18 mouse cellular contexts compared by ENCODE assay signal in the genomic region with DNA sequence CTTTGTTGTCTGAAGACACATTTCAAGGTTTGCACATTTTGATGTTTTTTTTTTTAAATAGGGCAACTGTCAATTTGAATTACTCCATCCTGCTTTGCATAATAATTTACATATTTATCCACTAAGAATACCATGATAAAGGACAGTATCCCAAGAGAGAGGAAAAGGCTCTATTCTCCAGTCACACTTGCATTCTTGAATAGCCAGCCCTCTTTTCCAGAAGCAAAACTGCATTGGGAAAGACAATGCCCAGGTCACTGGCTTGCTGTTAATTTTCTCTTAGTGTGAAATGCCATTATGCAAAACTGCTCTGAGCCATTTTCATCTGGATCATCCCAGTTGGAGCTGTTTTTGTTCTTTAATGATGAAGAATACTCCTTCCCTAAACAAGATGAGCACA.
"Had no signal": no experiment of that assay in that cellular context is flagged by ENCODE, and none has a peak within 500 bp of the region (broad histone marks: within the 10 kb centered on the region; RNA-seq: fewer than 3 reads in every experiment).

No protein-coding gene starts in this region.

- H3K36me3 ChIP-seq: limb, embryonic 12.5 days; limb, embryonic 15.5 days; midbrain, embryonic 12.5 days; neural tube, embryonic 12.5 days; neural tube, embryonic 15.5 days had no signal

- DNase-seq: kidney, adult 11 months; kidney, adult 8-10 months; kidney, postnatal 14 days; kidney, postnatal 4 days; left cerebral cortex, postnatal 4 days; liver, postnatal 0 days; lung, embryonic 14.5 days; lung, postnatal 10 days; lung, postnatal 36 days; thymus, adult 18-20 months; thymus, postnatal 36 days had no signal

- H3K27me3 ChIP-seq: limb, embryonic 12.5 days; limb, embryonic 15.5 days; midbrain, embryonic 12.5 days; neural tube, embryonic 12.5 days; neural tube, embryonic 15.5 days had no signal

- H3K4me3 ChIP-seq: limb, embryonic 12.5 days; limb, embryonic 15.5 days; midbrain, embryonic 12.5 days; neural tube, embryonic 12.5 days; neural tube, embryonic 15.5 days had no signal

- H3K27ac ChIP-seq: limb, embryonic 12.5 days; limb, embryonic 15.5 days; liver, embryonic 14.5 days; neural tube, embryonic 12.5 days; neural tube, embryonic 15.5 days had no signal

- H3K4me2 ChIP-seq: limb, embryonic 12.5 days; limb, embryonic 15.5 days; liver, embryonic 11.5 days; lung, embryonic 14.5 days; midbrain, embryonic 12.5 days; neural tube, embryonic 12.5 days; neural tube, embryonic 15.5 days had no signal

- H3K9ac ChIP-seq: limb, embryonic 12.5 days; limb, embryonic 15.5 days; liver, embryonic 14.5 days; liver, postnatal 0 days; lung, embryonic 14.5 days; midbrain, embryonic 12.5 days; neural tube, embryonic 12.5 days; neural tube, embryonic 15.5 days had no signal

- H3K9me3 ChIP-seq: limb, embryonic 12.5 days; limb, embryonic 15.5 days; midbrain, embryonic 12.5 days; neural tube, embryonic 12.5 days; neural tube, embryonic 15.5 days had no signal

- ATAC-seq: liver, postnatal 0 days had no signal

- H3K4me1 ChIP-seq: limb, embryonic 12.5 days; limb, embryonic 15.5 days had no signal
